Mouse (Mus musculus) adipocyte (in vitro differentiated cells): ENCODE results near the gene Lipe.
"Not testable (repeated sequence)": the region's sequence is repeated elsewhere in the genome, so short reads cannot be mapped to it uniquely, and the experiment has no call there.

Experiments
- DNase-seq: peaks from one replicate; pipeline ENCODE4 v3.0.0-alpha.2; 2016; ENCODE audit warnings: low spot score

The Lipe gene

GRCm38 (mm10) chr7:25412833-25413441 is 14.4 kb upstream of the Lipe start, which contains the start of gene Cxcl17:
TSS of gene Cxcl17 (minus strand) at chr7:25412886.
- DNase-seq = no peak

- no peak for DNase-seq
These were observed 13.4 kb upstream of the Lipe start for GRCm38 (mm10) chr7:25411861-25412260.

- no peak for DNase-seq
These were observed 12.6 kb upstream of the Lipe start for GRCm38 (mm10) chr7:25410969-25411615.

- DNase-seq = peak; percentile 29
These were observed 10.7 kb upstream of the Lipe start for GRCm38 (mm10) chr7:25409114-25409760.

- DNase-seq = no peak
These were observed 8.0 kb upstream of the Lipe start for GRCm38 (mm10) chr7:25406468-25406867.

- peak; percentile 66 for DNase-seq
These were observed 4.2 kb upstream of the Lipe start for GRCm38 (mm10) chr7:25402671-25403101.

GRCm38 (mm10) chr7:25401986-25402385 is 3.5 kb upstream of the Lipe start:
- DNase-seq = no peak

GRCm38 (mm10) chr7:25401551-25401950 is 3.0 kb upstream of the Lipe start:
- no peak for DNase-seq

GRCm38 (mm10) chr7:25399028-25399427 is 518 bp upstream of the Lipe start:
- not testable (repeated sequence) for DNase-seq

- DNase-seq = no peak
These were observed 1.9 kb downstream of the Lipe start for GRCm38 (mm10) chr7:25396621-25397020.

- peak; percentile 94 for DNase-seq
These were observed 2.7 kb downstream of the Lipe start for GRCm38 (mm10) chr7:25395558-25396521.

GRCm38 (mm10) chr7:25395186-25395557 is 3.3 kb downstream of the Lipe start:
- DNase-seq = no peak

GRCm38 (mm10) chr7:25394754-25395153 is 3.8 kb downstream of the Lipe start:
- peak; percentile 25 for DNase-seq

- peak; percentile 52 for DNase-seq
These were observed 4.9 kb downstream of the Lipe start for GRCm38 (mm10) chr7:25393451-25394210.

- peak; percentile 12 for DNase-seq
These were observed 5.7 kb downstream of the Lipe start for GRCm38 (mm10) chr7:25392851-25393250.

- DNase-seq = peak; percentile 92
These were observed 6.6 kb downstream of the Lipe start for GRCm38 (mm10) chr7:25391856-25392453.

GRCm38 (mm10) chr7:25390986-25391385 is 7.5 kb downstream of the Lipe start:
- peak; percentile 82 for DNase-seq

- peak; percentile 97 for DNase-seq
These were observed 8.3 kb downstream of the Lipe start for GRCm38 (mm10) chr7:25390054-25390770.

- peak; percentile 41 for DNase-seq
These were observed 9.6 kb downstream of the Lipe start for GRCm38 (mm10) chr7:25388916-25389315.

- peak; percentile 52 for DNase-seq
These were observed 10.6 kb downstream of the Lipe start for GRCm38 (mm10) chr7:25387811-25388440.
